Comparison of ENCODE assay signal across 31 mouse cellular contexts in genomic region chr3:132063966-132064365, GRCm38 (mm10). TPM values are rescaled to one million over a fixed set of nuclear protein-coding genes. Genes with fewer than 3 reads are reported as not detected.
DNase-seq lines count a peak whose midpoint lies in the region; ATAC-seq and TF ChIP-seq lines count a peak whose summit lies in the region.
"Had no signal": no experiment of that assay in that cellular context is flagged by ENCODE, and none has a peak within 500 bp of the region (broad histone marks: within the 10 kb centered on the region; RNA-seq: fewer than 3 reads in every experiment).

No protein-coding gene starts in this region.

- H3K27ac ChIP-seq in kidney, embryonic 14.5 days (ENCODE audit: low read depth, low read length): no peak overlapping the region
- H3K27ac ChIP-seq: embryonic facial prominence, embryonic 15.5 days; forebrain, embryonic 12.5 days; gastrocnemius, adult 2 months; heart, adult 2 months; hindbrain, embryonic 15.5 days; layer of hippocampus, adult 2 months; left cerebral cortex, adult 2 months; limb, embryonic 13.5 days; liver, embryonic 12.5 days; midbrain, embryonic 15.5 days; neural tube, embryonic 12.5 days; stomach, postnatal 0 days had no signal

- H3K9ac ChIP-seq in kidney, embryonic 14.5 days (ENCODE audit: low read depth, low read length): no peak overlapping the region
- H3K9ac ChIP-seq: embryonic facial prominence, embryonic 15.5 days; forebrain, embryonic 12.5 days; heart, embryonic 12.5 days; hindbrain, embryonic 15.5 days; limb, embryonic 13.5 days; liver, embryonic 12.5 days; liver, postnatal 0 days; midbrain, embryonic 15.5 days; neural tube, embryonic 12.5 days had no signal

- H3K27me3 ChIP-seq in kidney, embryonic 14.5 days (ENCODE audit: control insufficient read depth, insufficient read depth, low read length): no peaks in the 10 kb centered on the region
- no peaks in the 10 kb centered on the region for H3K27me3 ChIP-seq in myocyte (ENCODE audit: control insufficient read depth, insufficient read depth, insufficient read length)
- H3K27me3 ChIP-seq: embryonic facial prominence, embryonic 15.5 days; forebrain, embryonic 12.5 days; heart, embryonic 12.5 days; hindbrain, embryonic 15.5 days; limb, embryonic 13.5 days; liver, embryonic 12.5 days; midbrain, embryonic 15.5 days; neural tube, embryonic 12.5 days had no signal

- no peaks in the 10 kb centered on the region for H3K36me3 ChIP-seq in kidney, embryonic 14.5 days (ENCODE audit: control insufficient read depth, insufficient read depth, low read length)
- H3K36me3 ChIP-seq in myocyte (ENCODE audit: control insufficient read depth, insufficient read depth): no peaks in the 10 kb centered on the region
- H3K36me3 ChIP-seq: embryonic facial prominence, embryonic 15.5 days; forebrain, embryonic 12.5 days; G1E; heart, embryonic 12.5 days; hindbrain, embryonic 15.5 days; limb, embryonic 13.5 days; liver, embryonic 12.5 days; midbrain, embryonic 15.5 days; neural tube, embryonic 12.5 days had no signal

- H3K79me2 ChIP-seq in myocyte (ENCODE audit: control insufficient read depth, insufficient read depth): no peaks in the 10 kb centered on the region

- H3K4me3 ChIP-seq in kidney, embryonic 14.5 days (ENCODE audit: low read length): no peak overlapping the region
- no peak overlapping the region for H3K4me3 ChIP-seq in myocyte
- H3K4me3 ChIP-seq: embryonic facial prominence, embryonic 15.5 days; forebrain, embryonic 12.5 days; gastrocnemius, adult 2 months; heart, adult 2 months; heart, embryonic 12.5 days; hindbrain, embryonic 15.5 days; layer of hippocampus, adult 2 months; left cerebral cortex, adult 2 months; limb, embryonic 13.5 days; liver, embryonic 12.5 days; midbrain, embryonic 15.5 days; neural tube, embryonic 12.5 days had no signal

- WGBS in kidney, embryonic 14.5 days: 7% methylated on average over 4 of the region's 4 CpGs

- H3K4me1 ChIP-seq in kidney, embryonic 14.5 days (ENCODE audit: control insufficient read depth, insufficient read depth, low read length): no peaks in the 10 kb centered on the region
- H3K4me1 ChIP-seq: forebrain, embryonic 12.5 days; heart, embryonic 12.5 days; hindbrain, embryonic 15.5 days; limb, embryonic 13.5 days; liver, embryonic 12.5 days; midbrain, embryonic 15.5 days; neural tube, embryonic 12.5 days had no signal

- TF ChIP-seq POLR2A in myocyte (IDR thresholded peaks at IDR 0.05; ENCODE audit: insufficient read length, low read depth): no peak

- H3K9me3 ChIP-seq in kidney, embryonic 14.5 days (ENCODE audit: control insufficient read depth, low read length): no peaks in the 10 kb centered on the region
- H3K9me3 ChIP-seq: embryonic facial prominence, embryonic 15.5 days; forebrain, embryonic 12.5 days; hindbrain, embryonic 15.5 days; limb, embryonic 13.5 days; liver, embryonic 12.5 days; midbrain, embryonic 15.5 days; neural tube, embryonic 12.5 days had no signal

- ATAC-seq in kidney, embryonic 14.5 days (ENCODE audit: low FRiP score, low TSS enrichment): peak; percentile 75; the same call in 1 of the 2 replicates
- ATAC-seq: liver, embryonic 12.5 days; liver, postnatal 0 days; midbrain, embryonic 15.5 days had no signal

- no peak overlapping the region for H3K4me2 ChIP-seq in kidney, embryonic 14.5 days (replicated peaks; ENCODE audit: low read depth, low read length)
- peak overlapping the region; percentile 27 for H3K4me2 ChIP-seq in myocyte (ENCODE audit: low read depth)
- H3K4me2 ChIP-seq: embryonic facial prominence, embryonic 15.5 days; forebrain, embryonic 12.5 days; heart, embryonic 12.5 days; hindbrain, embryonic 15.5 days; limb, embryonic 13.5 days; liver, embryonic 12.5 days; midbrain, embryonic 15.5 days; neural tube, embryonic 12.5 days had no signal

- H3ac ChIP-seq in myocyte (ENCODE audit: control insufficient read depth, insufficient read length): no peak overlapping the region

- no peak for DNase-seq in kidney, postnatal 4 days
- peak; percentile 28 for DNase-seq in 416B (ENCODE audit: low read depth)
- DNase-seq in brain, adult 2 months (ENCODE audit: low read depth, low spot score): peak; percentile 42
- no peak for DNase-seq in right cerebral cortex, postnatal 14 days
- DNase-seq in B cell, adult 2 months: no peak
- DNase-seq: adrenal gland, postnatal 14 days; cerebellum, adult 18-20 months; gastrocnemius, adult 2 months; gastrocnemius, postnatal 36 days; heart, adult 2 months; kidney, postnatal 14 days; liver, postnatal 0 days; lung, postnatal 36 days; right cerebral cortex, adult 18-20 months; right cerebral cortex, postnatal 4 days; thymus, adult 18-20 months; thymus, postnatal 25 days had no signal

TF ChIP-seq in myocyte, 11 proteins besides CTCF, POLR2A, EP300 and RAD21:
- TF ChIP-seq SRF (IDR thresholded peaks at IDR 0.05; ENCODE audit: control insufficient read depth, insufficient read length, low read depth) (no peak), MYOD1 (IDR thresholded peaks at IDR 0.05; ENCODE audit: control insufficient read depth in 1 of 3, insufficient read length in 2 of 3, low read depth in 2 of 3) (no peak), MAX (IDR thresholded peaks at IDR 0.05; ENCODE audit: low read depth) (no peak), POLR2AphosphoS2 (IDR thresholded peaks at IDR 0.05; ENCODE audit: insufficient read length, low read depth) (no peak), MYOG (IDR thresholded peaks at IDR 0.05; ENCODE audit: control insufficient read depth in 1 of 3, insufficient read depth in 1 of 3, insufficient read length in 2 of 3, low read depth in 2 of 3) (no peak), TCF3 (IDR thresholded peaks at IDR 0.05; ENCODE audit: insufficient read length, low read depth) (no peak), E2F4 (IDR thresholded peaks at IDR 0.05; ENCODE audit: insufficient read depth) (no peak), USF1 (IDR thresholded peaks at IDR 0.05; ENCODE audit: low read depth) (no peak), CEBPB (IDR thresholded peaks at IDR 0.05; ENCODE audit: insufficient read depth, poor library complexity, severe bottlenecking) (no peak), TCF12 (IDR thresholded peaks at IDR 0.05; ENCODE audit: insufficient read depth, poor library complexity, severe bottlenecking) (no peak), REST (IDR thresholded peaks at IDR 0.05; ENCODE audit: insufficient read depth, insufficient read length) (no peak)

RNA-seq across cellular contexts. Expression of gene Dkk2, which starts 21.1 kb away (rescaled TPM):
- polyA plus RNA-seq in kidney, embryonic 14.5 days (2014; fragmentation: Nextera tagmentation; extraction: Ambion mirVana): 6.7 and 9.6 TPM in 2 replicates
- polyA plus RNA-seq in myocyte (2012; fragmentation: generic; extraction: Trizol): 0.17 TPM
- polyA plus RNA-seq: G1E had no signal

Comparison
In these comparisons a context has a peak if more than half of its experiments do, and no peak if none do; other contexts are left out.
1. DNase-seq: peak in 416B (single experiment) and brain, adult 2 months (single experiment); none in kidney, postnatal 4 days (0 of 2), right cerebral cortex, postnatal 14 days (single experiment) and B cell, adult 2 months (0 of 2).